Mouse (Mus musculus): ENCODE measurements around the gene Ppp3ca. TPM values are rescaled to one million over a fixed set of nuclear protein-coding genes. Genes with fewer than 3 reads are reported as not detected.

Gene Ppp3ca
- polyA plus RNA-seq, 2 experiments, result 31.5 to 74.8 TPM

GRCm38 (mm10) chr3:136933071-136933470, 263.1 kb downstream of the Ppp3ca start:
- Histone ChIP-seq H3K9me3 (ENCODE audit: control insufficient read depth, low read length) (no peaks in the 10 kb centered on the region), H3K4me3 (replicated peaks; ENCODE audit: low read length) (no peak overlapping the region), H3K4me2 (replicated peaks; ENCODE audit: low read depth, low read length, severe bottlenecking) (no peak overlapping the region), H3K36me3 (ENCODE audit: control insufficient read depth, insufficient read depth, low read length) (peaks cover 13% of the 10 kb centered on the region), H3K4me1 (ENCODE audit: control insufficient read depth, insufficient read depth, low read length) (no peaks in the 10 kb centered on the region), H3K9ac (ENCODE audit: low read depth, low read length, severe bottlenecking) (no peak overlapping the region), H3K27ac (replicated peaks; ENCODE audit: low read depth, low read length) (no peak overlapping the region), H3K27me3 (ENCODE audit: control insufficient read depth, insufficient read depth, low read length) (no peaks in the 10 kb centered on the region)
- ATAC-seq (ENCODE audit: low FRiP score, low read depth), result no peak
- no peak for DNase-seq (ENCODE audit: low spot score)
- TF ChIP-seq POLR2A (IDR thresholded peaks at IDR 0.05; ENCODE audit: borderline replicate concordance, extremely low read depth, insufficient read depth, insufficient read length), result no peak

- no peak overlapping the region for H3K4me3 ChIP-seq (replicated peaks; ENCODE audit: low read length)
- H3K4me2 ChIP-seq (replicated peaks; ENCODE audit: low read depth, low read length, severe bottlenecking), result no peak overlapping the region
- no peaks in the 10 kb centered on the region for H3K9me3 ChIP-seq (ENCODE audit: control insufficient read depth, low read length)
- H3K27me3 ChIP-seq (ENCODE audit: control insufficient read depth, insufficient read depth, low read length), result no peaks in the 10 kb centered on the region
- no peaks in the 10 kb centered on the region for H3K36me3 ChIP-seq (ENCODE audit: control insufficient read depth, insufficient read depth, low read length)
- WGBS, result 63% methylated on average over 7 of the region's 7 CpGs
- ATAC-seq (ENCODE audit: low FRiP score, low read depth) (no peak), DNase-seq (ENCODE audit: low spot score) (no peak)
- TF ChIP-seq POLR2A (IDR thresholded peaks at IDR 0.05; ENCODE audit: borderline replicate concordance, extremely low read depth, insufficient read depth, insufficient read length), result no peak
- H3K4me1 ChIP-seq (ENCODE audit: control insufficient read depth, insufficient read depth, low read length), result no peaks in the 10 kb centered on the region
- H3K27ac ChIP-seq (replicated peaks; ENCODE audit: low read depth, low read length), result no peak overlapping the region
- H3K9ac ChIP-seq (ENCODE audit: low read depth, low read length, severe bottlenecking), result no peak overlapping the region
Measured at GRCm38 (mm10) chr3:136940733-136941601, 271.0 kb downstream of the Ppp3ca start.

- ATAC-seq (ENCODE audit: low FRiP score, low read depth) (no peak), DNase-seq (ENCODE audit: low spot score) (no peak)
- H3K27ac ChIP-seq (replicated peaks; ENCODE audit: low read depth, low read length), result no peak overlapping the region
- WGBS, result 84% methylated on average over 3 of the region's 3 CpGs
- no peaks in the 10 kb centered on the region for H3K4me1 ChIP-seq (ENCODE audit: control insufficient read depth, insufficient read depth, low read length)
- no peaks in the 10 kb centered on the region for H3K9me3 ChIP-seq (ENCODE audit: control insufficient read depth, low read length)
- no peaks in the 10 kb centered on the region for H3K36me3 ChIP-seq (ENCODE audit: control insufficient read depth, insufficient read depth, low read length)
- TF ChIP-seq POLR2A (IDR thresholded peaks at IDR 0.05; ENCODE audit: borderline replicate concordance, extremely low read depth, insufficient read depth, insufficient read length), result no peak
- no peak overlapping the region for H3K9ac ChIP-seq (ENCODE audit: low read depth, low read length, severe bottlenecking)
- no peak overlapping the region for H3K4me3 ChIP-seq (replicated peaks; ENCODE audit: low read length)
- H3K27me3 ChIP-seq (ENCODE audit: control insufficient read depth, insufficient read depth, low read length), result no peaks in the 10 kb centered on the region
- H3K4me2 ChIP-seq (replicated peaks; ENCODE audit: low read depth, low read length, severe bottlenecking), result no peak overlapping the region
Measured at GRCm38 (mm10) chr3:136941602-136941926, 271.6 kb downstream of the Ppp3ca start.

GRCm38 (mm10) chr3:136945550-136945949, 275.6 kb downstream of the Ppp3ca start:
- Histone ChIP-seq H3K4me2 (replicated peaks; ENCODE audit: low read depth, low read length, severe bottlenecking) (no peak overlapping the region), H3K9ac (ENCODE audit: low read depth, low read length, severe bottlenecking) (no peak overlapping the region), H3K27ac (replicated peaks; ENCODE audit: low read depth, low read length) (no peak overlapping the region), H3K9me3 (ENCODE audit: control insufficient read depth, low read length) (no peaks in the 10 kb centered on the region), H3K4me1 (ENCODE audit: control insufficient read depth, insufficient read depth, low read length) (no peaks in the 10 kb centered on the region), H3K27me3 (ENCODE audit: control insufficient read depth, insufficient read depth, low read length) (no peaks in the 10 kb centered on the region), H3K4me3 (replicated peaks; ENCODE audit: low read length) (no peak overlapping the region), H3K36me3 (ENCODE audit: control insufficient read depth, insufficient read depth, low read length) (no peaks in the 10 kb centered on the region)
- no peak for ATAC-seq (ENCODE audit: low FRiP score, low read depth)
- DNase-seq (ENCODE audit: low spot score), result no peak
- whole genome bisulfite sequencing, result 70% methylated on average over 4 of the region's 4 CpGs
- no peak for TF ChIP-seq POLR2A (IDR thresholded peaks at IDR 0.05; ENCODE audit: borderline replicate concordance, extremely low read depth, insufficient read depth, insufficient read length)

GRCm38 (mm10) chr3:136946662-136947061, 276.7 kb downstream of the Ppp3ca start:
- Histone ChIP-seq H3K4me1 (ENCODE audit: control insufficient read depth, insufficient read depth, low read length) (no peaks in the 10 kb centered on the region), H3K9me3 (ENCODE audit: control insufficient read depth, low read length) (no peaks in the 10 kb centered on the region), H3K27ac (replicated peaks; ENCODE audit: low read depth, low read length) (no peak overlapping the region), H3K4me3 (replicated peaks; ENCODE audit: low read length) (no peak overlapping the region), H3K27me3 (ENCODE audit: control insufficient read depth, insufficient read depth, low read length) (no peaks in the 10 kb centered on the region), H3K9ac (ENCODE audit: low read depth, low read length, severe bottlenecking) (no peak overlapping the region), H3K4me2 (replicated peaks; ENCODE audit: low read depth, low read length, severe bottlenecking) (no peak overlapping the region), H3K36me3 (ENCODE audit: control insufficient read depth, insufficient read depth, low read length) (no peaks in the 10 kb centered on the region)
- TF ChIP-seq POLR2A (IDR thresholded peaks at IDR 0.05; ENCODE audit: borderline replicate concordance, extremely low read depth, insufficient read depth, insufficient read length), result no peak
- WGBS, result 76% methylated on average over 2 of the region's 2 CpGs
- DNase-seq (ENCODE audit: low spot score) (no peak), ATAC-seq (ENCODE audit: low FRiP score, low read depth) (no peak)

All from limb, embryonic 14.5 days (tissue).